Mouse (Mus musculus) testis, adult 10 weeks (tissue): ENCODE measurements around the gene Lbh. TPM values are rescaled to one million over a fixed set of nuclear protein-coding genes. Genes with fewer than 3 reads are reported as not detected.

Source experiments
- polyA plus RNA-seq: library from polyadenylated mRNA; stranded (reverse); fragments of 350-450 nt; fragmentation: Illumina TruSeq; extraction: RNeasy Lipid Tissue Mini Kit (QIAGEN cat#74804); gene quantifications from one replicate; pipeline ENCODE4 v1.2.3, GENCODE M21; 2014; ENCODE audit warnings: low read depth, low replicate concordance

The Lbh gene
- 1.5 TPM for polyA plus RNA-seq

GRCm38 (mm10) chr17:72918053-72918452 is at the start of gene Lbh:
TSS of gene Lbh (plus strand) at chr17:72918305.

Other genes starting within 250 kb of the Lbh start
- gene Ypel5, start 81.9 kb upstream of the Lbh start, polyA plus RNA-seq, result 83.0 TPM
- 18.6 TPM for gene Lclat1, start 189.7 kb downstream of the Lbh start, polyA plus RNA-seq